Mouse (Mus musculus): ENCODE measurements at regions not wholly inside any gene's neighbourhood (a gene's known extent, or its start where the extent isn't known, plus 50 kb on each side); places are given as distances from the start of the nearest gene placed in this dataset.

DNA sequence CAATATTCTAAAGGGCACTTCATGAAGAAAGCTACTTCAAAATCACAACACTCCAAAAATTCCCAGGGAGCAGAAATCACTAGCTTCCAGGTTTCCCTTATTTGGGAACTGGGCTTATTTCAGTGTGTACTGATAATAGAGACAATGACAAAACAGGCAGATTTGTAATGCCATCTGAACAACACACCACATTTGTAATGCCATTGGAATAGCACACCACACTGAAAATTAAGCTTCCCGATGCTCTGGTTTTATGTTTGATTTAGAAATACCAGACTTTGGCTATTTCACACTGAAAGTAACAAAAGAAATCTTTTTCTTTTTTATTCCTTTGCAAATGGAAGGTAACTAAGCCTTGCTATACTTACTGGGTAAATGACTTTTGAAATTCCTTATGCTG, 343.5 kb upstream of the Cdh20 start:
- H3K27me3 ChIP-seq = no peaks in the 10 kb centered on the region
- H3K9me3 ChIP-seq = no peaks in the 10 kb centered on the region
- no peak for ATAC-seq (replicated peaks)
- no peaks in the 10 kb centered on the region for H3K4me1 ChIP-seq
- H3K4me3 ChIP-seq = no peak overlapping the region
- WGBS = 87% methylated on average over 1 of the region's 1 CpGs
- H3K27ac ChIP-seq (replicated peaks) = no peak overlapping the region
- no peak overlapping the region for H3K9ac ChIP-seq (replicated peaks)
- H3K4me2 ChIP-seq (replicated peaks) = no peak overlapping the region
- H3K36me3 ChIP-seq = no peaks in the 10 kb centered on the region

DNA sequence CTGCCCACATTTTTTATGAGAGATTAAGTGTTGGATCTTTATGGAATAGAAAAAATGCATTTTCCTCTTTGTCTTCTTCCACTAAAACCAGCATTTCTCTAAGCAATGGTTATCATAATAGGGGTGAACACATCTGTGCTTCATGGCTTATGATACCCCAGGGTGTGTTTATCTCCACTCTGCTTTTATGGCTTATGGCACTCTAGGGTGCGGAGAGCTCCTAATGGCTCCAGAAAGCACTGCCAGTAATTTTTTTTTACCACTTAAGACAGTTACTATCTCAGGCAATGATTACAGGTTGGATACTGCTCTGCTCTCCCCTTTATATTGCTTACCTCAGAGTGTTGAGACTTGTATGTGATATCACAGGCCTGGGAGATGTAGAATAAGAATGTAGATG, 343.0 kb upstream of the Cdh20 start:
- 81% methylated on average over 1 of the region's 1 CpGs for WGBS
- ATAC-seq (replicated peaks) = no peak

DNA sequence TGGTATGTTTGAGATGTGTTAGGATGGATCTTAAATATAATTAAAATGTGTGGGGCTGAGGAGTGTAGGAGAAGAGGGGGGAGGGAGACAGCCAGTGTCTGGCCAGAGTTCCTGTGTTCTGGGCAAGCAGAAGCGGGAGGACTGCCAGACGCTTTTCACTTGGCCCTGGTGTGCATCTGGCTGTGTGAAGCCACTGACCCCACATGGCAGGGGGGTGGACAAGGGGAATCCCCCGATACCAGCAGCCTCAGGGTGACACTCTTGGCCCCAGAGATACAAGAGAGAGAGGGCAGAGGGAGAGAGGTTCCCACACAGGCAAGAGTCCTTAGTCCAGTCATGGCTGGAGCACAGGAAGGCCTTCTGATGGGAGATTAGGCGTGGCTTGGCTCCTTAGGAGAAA, 318.7 kb upstream of the Cdh20 start:
- Histone ChIP-seq H3K4me2 (replicated peaks) (no peak overlapping the region), H3K9me3 (no peaks in the 10 kb centered on the region), H3K27ac (replicated peaks) (no peak overlapping the region), H3K4me1 (no peaks in the 10 kb centered on the region), H3K27me3 (no peaks in the 10 kb centered on the region), H3K36me3 (no peaks in the 10 kb centered on the region), H3K9ac (replicated peaks) (no peak overlapping the region), H3K4me3 (no peak overlapping the region)
- 74% methylated on average over 4 of the region's 4 CpGs for WGBS
- ATAC-seq (replicated peaks) = no peak

More for the DNA sequence above, 343.0 kb upstream of the Cdh20 start:
- no peak overlapping the region for H3K9ac ChIP-seq (replicated peaks)
- H3K9me3 ChIP-seq = no peaks in the 10 kb centered on the region
- no peak overlapping the region for H3K4me3 ChIP-seq
- H3K36me3 ChIP-seq = no peaks in the 10 kb centered on the region
- H3K4me2 ChIP-seq (replicated peaks) = no peak overlapping the region
- H3K4me1 ChIP-seq = no peaks in the 10 kb centered on the region
- H3K27ac ChIP-seq (replicated peaks) = no peak overlapping the region
- no peaks in the 10 kb centered on the region for H3K27me3 ChIP-seq

DNA sequence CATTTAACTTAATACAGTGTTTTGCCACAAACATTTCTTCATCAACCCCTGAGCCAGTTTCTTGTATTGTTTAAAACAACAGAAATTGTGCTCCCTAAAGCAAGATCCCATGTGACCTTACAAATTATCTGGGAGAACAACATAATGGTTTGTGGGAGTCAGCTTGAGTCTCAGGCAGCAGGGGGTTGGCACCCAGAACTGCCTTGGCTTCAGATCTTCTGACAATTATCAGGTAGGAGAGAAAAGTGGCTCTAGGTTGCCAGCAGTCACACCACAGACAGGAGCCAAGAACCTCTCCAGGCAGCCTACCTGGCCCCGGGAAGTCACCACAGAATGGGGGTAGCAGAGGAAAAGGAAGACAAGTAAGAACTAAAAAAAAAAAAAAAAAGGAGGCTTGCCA, 299.8 kb upstream of the Cdh20 start:
- Histone ChIP-seq H3K4me2 (replicated peaks) (no peak overlapping the region), H3K9me3 (no peaks in the 10 kb centered on the region), H3K4me3 (no peak overlapping the region), H3K27ac (replicated peaks) (no peak overlapping the region), H3K27me3 (no peaks in the 10 kb centered on the region), H3K4me1 (no peaks in the 10 kb centered on the region), H3K36me3 (no peaks in the 10 kb centered on the region), H3K9ac (replicated peaks) (no peak overlapping the region)
- ATAC-seq (replicated peaks) = no peak
- 68% methylated on average over 1 of the region's 1 CpGs for WGBS

DNA sequence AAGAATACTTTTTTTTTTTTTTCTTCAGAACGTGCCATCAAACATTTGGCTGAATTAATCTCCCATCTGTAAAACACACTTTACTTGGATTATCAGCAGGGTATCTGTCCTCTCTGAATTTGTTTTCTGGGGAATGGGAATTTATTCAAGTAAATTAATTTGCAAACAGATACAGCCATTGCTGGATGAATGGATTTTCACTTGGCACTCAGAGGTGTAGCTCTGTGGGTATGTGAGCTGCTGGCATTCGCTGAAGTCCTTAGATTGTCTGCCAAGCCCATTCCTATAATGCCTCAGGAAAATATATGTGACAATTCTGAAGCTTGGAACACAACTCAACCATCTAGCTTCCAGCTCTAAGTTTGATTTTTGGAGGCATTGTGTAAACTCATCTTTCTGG, 288.6 kb upstream of the Cdh20 start:
- H3K27me3 ChIP-seq = no peaks in the 10 kb centered on the region
- no peak overlapping the region for H3K4me3 ChIP-seq
- H3K27ac ChIP-seq (replicated peaks) = no peak overlapping the region
- H3K9me3 ChIP-seq = no peaks in the 10 kb centered on the region
- 33% methylated on average over 2 of the region's 2 CpGs for WGBS
- no peaks in the 10 kb centered on the region for H3K36me3 ChIP-seq
- no peak overlapping the region for H3K4me2 ChIP-seq (replicated peaks)
- H3K9ac ChIP-seq (replicated peaks) = no peak overlapping the region
- ATAC-seq (replicated peaks) = peak; percentile 83
- H3K4me1 ChIP-seq = no peaks in the 10 kb centered on the region
